13 mouse cellular contexts compared by ENCODE assay signal in genomic region chr5:124481714-124482113, GRCm38 (mm10).
"Had no signal": no experiment of that assay in that cellular context is flagged by ENCODE, and none has a peak within 500 bp of the region (broad histone marks: within the 10 kb centered on the region; RNA-seq: fewer than 3 reads in every experiment).

No protein-coding gene starts in this region.

- H3K9me3 ChIP-seq: limb, embryonic 12.5 days; limb, embryonic 15.5 days; megakaryocyte, embryonic 14.5 days; midbrain, embryonic 10.5 days; midbrain, embryonic 13.5 days; neural tube, embryonic 13.5 days had no signal

- ATAC-seq: intestine, postnatal 0 days; liver, postnatal 0 days; lung, postnatal 0 days; midbrain, embryonic 13.5 days had no signal

- DNase-seq: kidney, adult 2 months; left cerebral cortex, postnatal 4 days; liver, postnatal 0 days; retina, postnatal 1 day; right cerebral cortex, postnatal 25 days had no signal

- H3K27me3 ChIP-seq: limb, embryonic 12.5 days; limb, embryonic 15.5 days; megakaryocyte, embryonic 14.5 days; midbrain, embryonic 13.5 days; neural tube, embryonic 13.5 days had no signal

- H3K36me3 ChIP-seq: limb, embryonic 12.5 days; limb, embryonic 15.5 days; midbrain, embryonic 13.5 days; neural tube, embryonic 13.5 days had no signal
